Mouse (Mus musculus): ENCODE data around the gene Syt7.

The Syt7 gene

DNA sequence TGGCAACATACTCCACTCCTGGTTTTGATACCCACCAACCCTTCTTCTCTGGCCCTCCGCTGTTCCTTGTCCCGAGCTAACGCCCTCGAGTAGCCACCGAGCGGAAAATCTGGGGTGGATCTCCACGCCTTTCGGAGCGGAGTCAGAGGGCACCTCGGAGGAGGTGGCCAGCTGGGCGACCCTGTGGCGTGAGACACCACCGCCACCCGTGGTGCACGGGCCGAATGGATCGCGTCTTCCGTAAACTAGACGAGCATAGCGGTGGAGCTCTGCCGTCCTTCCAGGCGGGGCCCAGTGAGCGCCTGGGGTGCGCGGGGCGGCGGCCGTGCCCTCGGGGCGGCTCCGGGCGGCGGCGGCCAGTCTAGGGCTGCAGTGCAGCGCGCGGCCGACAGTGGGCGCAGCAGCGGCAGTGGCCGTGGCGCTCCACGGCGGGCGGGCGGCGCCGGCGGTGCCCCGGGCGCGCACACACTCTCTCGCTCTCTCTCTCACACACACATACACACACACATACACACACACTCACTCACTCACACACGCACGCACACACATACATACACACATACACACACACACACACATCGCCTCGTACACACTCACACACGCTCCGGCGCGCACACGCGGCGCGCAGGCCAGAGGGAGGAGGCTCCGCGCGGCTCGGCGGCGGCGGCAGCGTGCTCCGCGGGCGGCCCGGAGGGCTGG, at the start of gene Syt7:
Gene Syt7, plus strand, starts transcription at position 476 of the 699 bp plus-strand sequence.
- DNase-seq: peak; percentile 93

DNA sequence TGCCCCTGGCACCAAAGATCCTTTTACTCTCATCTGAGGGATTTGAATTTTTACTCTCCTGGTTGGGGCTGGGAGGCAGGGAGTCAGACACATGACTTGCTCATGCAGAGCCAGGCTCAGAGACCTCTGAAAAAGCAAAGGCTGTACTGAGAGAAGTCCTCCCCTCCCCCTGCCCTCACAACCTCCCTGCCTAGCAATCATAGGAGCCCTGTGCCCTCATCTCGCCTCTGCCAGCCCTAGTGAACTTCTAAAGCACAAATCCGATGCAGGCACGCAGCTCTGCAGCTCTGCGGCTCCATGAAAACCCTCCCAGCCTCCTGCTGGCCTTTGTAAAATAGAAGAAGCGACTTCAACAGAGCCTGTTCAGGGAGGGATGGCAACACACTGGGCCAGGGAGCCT, 49.6 kb upstream of the Syt7 start:
- no peak for DNase-seq

DNA sequence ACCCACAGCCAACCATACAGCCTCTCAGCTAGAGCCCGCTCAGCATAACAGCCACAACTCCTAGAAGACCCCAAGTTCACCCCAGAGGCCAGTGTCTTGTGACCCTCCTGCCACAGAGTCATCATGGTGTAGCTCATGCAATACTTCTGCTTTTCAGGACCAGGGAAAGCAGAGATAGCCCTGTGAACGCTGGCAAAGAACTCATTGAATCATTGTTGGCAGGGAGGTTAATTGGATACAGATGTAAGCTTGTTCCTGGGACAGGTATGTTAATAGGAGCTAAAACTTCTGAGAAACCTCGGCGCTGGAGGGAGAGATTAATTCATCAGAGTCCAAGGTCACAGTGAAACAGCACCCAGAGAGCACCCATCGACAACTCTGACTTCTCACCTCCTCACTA, 48.2 kb upstream of the Syt7 start:
- peak; percentile 58 for DNase-seq

DNA sequence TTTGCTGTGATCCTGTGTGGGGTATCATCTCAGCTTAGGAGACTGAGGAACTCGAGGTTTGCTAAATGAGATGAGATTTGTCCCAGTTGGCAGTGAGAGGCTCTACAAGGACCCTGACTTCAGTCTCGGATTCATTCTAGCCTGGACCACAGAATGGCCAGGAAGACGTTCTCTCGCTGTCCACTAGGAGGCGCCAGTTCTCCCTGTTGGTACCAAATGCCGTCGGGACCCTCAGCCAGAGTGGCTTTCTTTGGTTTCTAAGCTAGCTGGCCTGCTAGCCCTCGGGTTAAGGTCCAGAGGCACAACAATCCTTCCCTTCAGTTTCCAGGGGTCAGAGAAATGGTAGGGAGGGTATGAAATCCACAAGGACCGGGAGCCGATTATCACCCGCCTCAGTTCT, 47.7 kb upstream of the Syt7 start:
- peak; percentile 90 for DNase-seq

DNA sequence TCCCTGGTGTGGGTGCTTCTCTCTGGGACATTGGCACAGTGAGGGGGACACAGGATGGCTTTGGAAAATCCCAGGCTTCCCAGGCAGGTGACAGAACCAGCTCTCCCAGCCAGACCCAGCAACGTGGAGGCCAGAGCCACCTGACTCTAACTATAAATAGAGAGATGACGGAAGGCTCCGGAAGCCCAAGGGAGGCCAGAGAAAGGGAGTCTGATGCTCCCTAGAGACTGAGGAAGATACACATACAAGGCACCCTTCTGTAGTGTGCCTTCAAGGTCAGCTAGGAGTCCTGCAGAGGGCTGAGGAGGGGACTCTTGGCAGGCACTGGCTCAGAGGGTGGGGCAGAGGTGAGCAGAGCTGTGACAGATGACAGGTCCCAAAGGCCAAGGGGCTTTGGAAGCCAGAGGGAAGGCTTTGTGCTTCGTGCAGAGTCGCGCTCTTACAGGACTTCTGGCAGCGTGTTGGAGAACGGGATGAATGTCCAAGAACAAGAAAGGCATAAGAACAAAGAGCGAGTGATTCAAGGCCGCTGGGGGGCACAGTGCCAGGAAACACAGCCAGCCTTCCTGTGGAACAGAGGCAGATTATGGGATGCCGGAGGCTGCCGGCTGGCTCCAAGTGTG, 47.0 kb upstream of the Syt7 start:
- no peak for DNase-seq

DNA sequence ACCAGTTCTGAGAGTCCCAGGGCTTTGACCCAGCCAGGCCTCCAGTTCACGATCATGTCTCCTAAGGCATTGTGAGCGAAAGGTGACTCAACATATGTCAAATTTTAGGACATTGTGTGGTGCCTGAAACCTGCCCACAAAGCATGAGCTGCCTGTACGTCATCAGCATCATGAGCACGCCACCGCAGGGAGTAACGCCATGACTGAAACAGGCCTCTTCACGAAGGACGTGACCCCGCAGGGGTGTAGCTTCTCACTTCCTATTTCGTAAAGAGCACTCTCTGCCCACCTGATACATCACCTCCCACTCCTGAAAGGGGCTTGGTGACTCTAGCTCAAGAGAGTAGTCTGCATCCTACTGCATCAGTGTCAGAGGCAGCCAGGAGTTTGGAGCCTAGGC, 45.0 kb upstream of the Syt7 start:
- DNase-seq: no peak

DNA sequence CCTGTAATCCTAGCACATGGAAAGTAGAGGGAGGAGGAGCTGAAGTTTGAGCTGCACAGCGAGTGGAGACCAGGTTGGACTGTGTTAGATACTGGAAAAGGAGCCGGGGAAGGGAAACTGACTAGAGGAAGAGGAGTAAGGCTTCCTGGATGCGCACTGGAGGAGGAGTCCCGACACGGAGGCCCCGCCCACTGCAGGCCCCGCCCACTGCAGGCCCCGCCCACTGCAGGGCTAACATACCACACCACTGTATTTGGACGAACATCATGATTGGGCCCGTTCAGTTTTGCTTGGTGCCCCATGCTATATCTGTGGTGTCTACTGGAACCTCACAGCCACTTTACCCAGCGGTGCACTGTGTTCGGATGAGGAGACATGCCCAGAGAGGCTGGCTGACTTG, 43.2 kb upstream of the Syt7 start:
- no peak for DNase-seq

DNA sequence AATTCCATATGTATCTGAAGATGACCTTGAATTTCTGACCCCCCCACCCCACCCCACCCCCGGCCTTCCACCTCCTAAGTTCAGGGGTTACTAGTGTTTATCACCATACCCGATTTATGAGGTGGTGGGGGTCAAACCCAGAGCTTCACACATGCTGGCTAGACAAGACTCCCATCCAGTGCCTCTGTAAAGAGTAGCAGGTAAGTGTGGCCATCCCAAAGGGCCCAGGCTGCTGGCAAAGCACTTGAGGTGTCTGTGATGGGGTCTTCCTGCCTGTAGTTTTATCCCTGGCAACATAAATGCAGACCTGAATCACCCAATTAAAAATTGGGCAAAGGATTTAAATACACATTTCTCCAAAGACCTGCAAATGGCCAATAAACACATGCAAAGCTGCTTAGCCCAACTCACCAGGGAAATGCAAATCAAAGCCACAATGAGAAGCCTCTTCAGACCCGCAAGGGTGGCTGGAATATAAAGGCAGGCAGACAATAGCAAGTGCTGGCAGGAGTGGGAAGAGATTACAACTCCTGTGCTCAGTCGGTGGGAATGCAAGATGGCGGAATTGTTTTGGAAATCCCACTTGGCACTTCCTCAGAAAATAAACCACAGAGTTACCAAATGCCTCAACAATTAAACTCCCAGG, 41.1 kb upstream of the Syt7 start:
- no peak for DNase-seq

DNA sequence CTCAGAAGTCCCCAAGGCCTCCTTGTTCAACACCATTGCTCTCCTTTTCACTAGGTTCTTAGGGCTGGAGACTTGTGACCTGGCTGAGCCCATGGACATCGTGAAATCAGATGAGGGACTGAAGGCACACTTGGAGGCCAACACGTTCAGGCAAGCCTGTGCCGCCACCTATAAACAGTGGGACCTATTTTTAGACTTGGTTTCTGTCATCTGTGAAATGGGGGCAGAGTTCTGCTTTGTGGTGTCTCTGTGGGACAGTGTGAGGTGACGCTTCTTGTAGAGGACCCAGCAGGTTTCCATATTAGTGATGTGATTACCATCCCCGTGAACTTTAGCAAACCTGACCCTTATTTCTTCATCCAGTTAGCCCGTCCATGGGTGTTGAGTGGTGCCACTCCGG, 36.7 kb upstream of the Syt7 start:
- no peak for DNase-seq

DNA sequence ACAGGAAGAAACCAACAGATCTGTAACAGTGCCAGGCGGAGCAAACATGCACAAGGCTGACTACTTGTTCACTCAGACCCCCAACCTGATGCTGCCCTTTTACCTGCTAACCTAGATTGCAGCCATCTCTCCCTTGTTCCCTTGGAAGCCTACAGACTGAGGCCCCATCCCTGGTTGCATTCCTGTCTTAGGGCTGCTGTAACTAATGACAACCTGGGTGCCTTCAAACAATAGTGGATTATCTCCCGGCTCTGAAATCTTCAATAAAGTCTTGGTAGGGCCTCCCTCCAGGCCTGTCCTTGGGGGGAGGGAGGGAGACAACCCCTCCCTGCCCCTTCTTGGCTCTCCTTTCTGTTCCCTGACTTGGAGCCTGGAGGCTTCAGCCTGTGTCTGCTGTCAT, 34.1 kb upstream of the Syt7 start:
- no peak for DNase-seq

DNA sequence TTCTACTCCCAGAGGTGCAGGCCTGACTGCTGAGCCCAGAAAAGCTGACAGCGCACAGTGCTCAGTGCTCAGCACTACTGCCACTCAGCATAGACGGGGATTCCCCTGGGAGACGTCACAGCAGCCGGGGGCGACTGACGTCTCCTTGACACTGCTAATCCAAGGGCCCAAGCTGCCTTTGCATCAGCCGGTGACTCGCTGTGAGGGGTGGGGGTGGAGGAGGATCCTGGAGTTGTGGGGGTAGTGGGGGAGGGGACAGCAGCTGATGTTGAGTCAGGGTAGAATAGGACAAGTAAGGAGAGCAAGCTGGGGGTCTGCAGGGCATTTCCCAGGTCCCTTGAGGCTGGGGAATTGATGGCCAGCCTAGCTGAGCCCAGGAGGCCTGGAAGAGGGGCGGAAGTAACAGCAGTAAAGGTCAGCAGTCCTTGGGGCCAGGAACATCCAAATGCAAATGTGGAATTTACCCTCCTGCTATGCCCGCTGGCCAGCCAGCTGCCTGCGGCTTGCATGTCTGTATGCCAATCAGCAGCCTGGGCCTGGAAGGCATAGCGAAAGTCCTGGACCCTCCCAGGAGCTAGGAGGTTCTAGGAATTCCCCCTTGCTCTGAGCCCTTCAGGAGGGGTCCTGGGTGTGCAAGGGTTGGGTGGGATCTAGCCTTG, 31.9 kb upstream of the Syt7 start:
- DNase-seq: peak; percentile 67

DNA sequence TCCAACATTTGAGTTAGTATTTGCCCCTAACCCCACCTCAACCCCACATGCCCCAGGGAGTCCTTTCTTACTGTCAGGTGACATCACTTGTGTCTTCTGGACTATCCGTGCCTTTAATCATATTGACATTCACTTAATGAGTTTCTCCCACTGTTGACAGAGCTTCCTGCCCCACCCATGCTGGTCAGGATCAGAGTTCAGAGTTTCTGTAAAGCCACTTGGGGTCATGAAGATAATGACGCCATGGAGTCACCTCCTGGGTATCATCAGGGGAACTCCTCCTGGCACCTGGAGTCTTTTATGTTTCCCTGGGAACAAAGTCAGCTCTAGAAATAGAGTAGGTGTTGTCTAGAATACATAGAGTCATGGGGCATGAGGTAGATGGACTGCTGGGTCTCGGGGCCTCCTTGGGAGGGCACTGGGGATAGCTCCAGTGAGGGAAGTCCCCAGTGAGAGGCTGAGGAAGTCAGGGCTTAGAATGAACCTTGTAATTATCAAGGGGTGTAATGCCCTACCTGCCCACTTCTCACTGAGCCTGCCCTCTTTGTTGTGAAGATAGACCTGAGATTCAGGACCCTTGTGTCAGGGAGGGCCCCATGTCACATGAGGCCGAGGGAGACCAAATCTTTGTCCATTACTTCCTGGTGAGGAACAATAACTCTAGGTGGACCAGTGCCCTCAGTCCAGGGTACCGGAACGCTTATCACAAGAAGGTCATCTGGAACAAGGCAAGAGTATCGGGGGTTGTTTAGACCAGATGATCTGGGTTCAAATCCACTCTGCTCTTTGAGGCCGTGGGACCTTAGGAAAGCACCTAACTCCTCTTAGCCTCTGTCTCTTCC, 29.6 kb upstream of the Syt7 start:
- DNase-seq: no peak

DNA sequence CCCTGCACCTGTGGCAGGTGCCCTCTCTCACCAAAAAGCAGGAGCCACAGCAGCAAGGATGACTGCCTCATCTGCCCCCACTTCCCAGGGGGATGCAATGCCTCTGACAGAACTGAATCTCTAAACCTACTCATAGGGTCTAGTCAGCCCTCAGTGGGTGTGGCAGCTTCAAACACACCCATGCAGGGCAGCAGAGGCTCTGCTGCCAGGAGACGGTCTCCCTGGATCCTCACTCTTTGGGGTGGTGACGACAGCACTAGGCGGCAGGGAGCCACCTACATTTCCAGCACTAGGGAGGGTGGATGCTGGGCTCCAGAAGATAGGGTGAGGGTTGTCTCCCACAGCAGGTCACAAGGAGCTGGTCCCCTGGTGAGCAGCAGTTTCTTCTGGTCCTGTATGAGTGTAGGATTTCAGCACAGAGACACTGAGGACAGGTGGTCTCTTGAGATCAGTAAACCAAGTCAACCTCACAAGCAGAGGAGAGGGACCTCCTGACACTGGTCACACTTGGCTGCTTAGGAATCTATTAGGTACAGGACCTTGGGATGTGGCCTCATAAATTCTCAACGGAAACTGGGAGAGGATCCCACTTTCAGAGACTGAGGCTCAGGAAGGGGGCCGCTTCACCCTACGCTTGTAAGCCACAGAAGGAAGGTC, 26.3 kb upstream of the Syt7 start:
- DNase-seq: no peak

DNA sequence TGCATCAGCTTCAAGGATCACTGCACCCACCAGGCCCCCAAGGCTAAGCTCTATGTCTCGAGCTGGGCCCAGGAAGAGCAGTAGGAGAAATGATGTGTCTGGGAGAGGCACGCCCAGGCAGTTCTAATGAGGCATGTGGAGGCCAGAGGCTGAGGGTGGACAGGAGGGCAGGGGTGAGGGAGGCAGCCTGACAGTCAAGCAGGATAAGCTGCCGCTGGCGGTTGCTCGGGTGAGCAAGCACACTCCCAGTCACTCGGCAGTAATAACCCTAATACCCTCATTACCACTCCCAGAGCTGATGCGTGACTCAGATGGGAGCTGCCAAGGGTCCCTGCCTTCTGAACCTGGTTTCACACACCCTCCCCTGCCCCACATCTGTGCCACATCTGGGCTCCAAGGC, 25.0 kb upstream of the Syt7 start:
- peak; percentile 39 for DNase-seq

DNA sequence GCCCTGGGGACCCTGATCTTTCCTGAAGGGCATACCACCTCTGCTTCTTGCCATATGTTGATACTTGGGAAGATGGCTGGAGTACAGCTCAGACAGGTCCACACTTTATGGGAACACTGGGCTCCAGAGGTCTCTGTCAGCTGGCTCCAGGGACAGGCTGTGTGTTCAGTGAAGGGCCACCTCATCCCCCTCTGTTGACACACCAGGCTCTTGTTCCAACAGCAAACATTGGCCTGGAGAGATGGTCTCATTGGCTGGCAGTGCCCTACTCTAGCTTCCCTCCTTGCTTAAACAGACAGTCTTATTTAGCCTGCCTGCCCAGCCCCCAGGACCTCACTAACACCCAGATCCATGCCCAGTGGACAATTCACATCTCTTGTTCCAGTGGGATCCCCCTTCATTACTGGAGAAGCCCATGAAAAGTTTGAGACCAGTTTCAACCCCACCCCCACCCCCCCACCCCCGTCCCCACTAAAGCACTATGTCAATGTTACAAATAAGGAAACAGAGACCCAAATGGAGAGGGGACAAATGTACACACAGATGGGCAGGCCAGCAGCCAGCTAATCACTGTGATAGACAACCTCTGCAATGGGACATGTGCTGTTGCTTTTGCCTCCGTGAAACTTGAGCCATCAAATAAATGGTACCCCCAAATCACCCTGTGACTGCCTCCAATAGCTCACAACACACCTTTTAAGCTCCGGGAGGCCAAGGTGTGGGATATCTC, 22.6 kb upstream of the Syt7 start:
- no peak for DNase-seq

DNA sequence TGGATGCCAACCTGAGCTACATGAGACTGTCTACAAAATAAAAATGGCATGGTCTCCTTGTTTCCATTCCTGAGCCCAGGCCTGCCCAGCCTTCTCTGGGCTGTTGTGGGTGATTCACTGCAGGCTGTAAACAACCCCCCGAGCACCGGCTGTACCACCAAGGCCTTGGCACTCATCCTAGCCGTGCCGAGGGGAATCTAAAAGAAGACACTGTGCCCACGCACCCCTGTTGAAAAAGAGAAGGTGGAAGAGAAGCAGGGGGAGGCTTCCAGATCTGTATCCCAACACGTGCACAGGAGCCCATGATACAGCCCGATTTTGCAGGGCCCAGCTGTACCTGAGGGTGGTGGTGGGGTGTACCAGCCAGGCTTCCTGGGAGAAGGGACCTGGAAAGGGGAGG, 21.1 kb upstream of the Syt7 start:
- no peak for DNase-seq

DNA sequence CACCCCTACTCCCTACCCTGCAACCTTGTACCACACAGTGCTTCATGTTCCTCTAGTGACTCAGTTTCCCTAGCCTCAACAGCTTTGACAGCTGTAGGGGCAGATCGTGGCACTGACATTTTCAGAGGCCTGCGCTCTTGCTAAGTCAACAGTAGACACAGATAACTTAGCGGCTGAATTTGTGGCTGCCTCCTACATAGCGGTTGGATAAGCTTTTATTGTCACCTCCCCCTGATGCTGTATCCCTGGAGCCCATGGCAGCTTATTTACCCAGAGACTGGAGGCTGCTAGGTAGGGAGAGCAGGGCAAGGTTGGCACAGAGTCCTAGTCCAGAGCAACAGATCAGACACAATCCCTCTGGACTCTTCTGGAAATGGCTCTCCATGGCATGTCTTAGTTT, 19.0 kb upstream of the Syt7 start:
- DNase-seq: no peak

DNA sequence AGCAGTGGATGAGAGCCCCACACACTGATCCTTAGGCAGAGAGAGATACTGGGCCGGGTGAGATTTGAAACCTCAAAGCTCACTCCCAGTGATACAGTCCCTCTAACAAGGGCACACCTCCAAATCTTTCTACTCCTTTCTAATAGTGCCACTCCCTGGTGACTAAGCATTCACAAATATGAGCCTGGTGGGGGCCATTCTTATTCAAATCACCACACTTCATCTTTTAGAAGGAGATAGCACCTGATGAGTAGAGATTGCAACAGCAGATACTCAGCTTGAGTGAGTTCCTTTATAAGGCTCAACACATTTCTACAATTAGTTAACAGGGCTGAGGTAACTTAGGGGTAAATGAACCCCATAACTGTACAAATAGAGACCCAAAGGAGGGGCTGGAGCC, 15.7 kb upstream of the Syt7 start:
- DNase-seq: no peak

DNA sequence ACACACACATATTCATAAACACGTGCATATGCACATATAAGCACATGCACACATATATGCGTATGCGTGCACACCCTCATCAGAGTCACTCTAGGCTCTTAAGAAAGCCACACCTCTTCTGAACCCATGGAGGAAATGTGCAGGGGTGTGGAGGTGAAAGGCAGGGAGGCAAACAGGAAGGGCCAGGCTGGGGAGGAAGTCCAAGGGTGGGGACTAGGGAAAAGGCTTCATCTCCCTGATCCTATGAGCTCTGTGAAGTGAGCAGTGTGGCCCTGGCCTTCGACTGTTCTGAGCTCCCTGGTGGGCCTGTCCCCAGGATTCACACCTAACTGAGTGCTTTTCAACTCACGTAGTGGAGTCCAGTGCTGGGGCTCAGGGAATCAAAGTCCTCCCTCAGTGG, 13.6 kb upstream of the Syt7 start:
- DNase-seq: no peak

DNA sequence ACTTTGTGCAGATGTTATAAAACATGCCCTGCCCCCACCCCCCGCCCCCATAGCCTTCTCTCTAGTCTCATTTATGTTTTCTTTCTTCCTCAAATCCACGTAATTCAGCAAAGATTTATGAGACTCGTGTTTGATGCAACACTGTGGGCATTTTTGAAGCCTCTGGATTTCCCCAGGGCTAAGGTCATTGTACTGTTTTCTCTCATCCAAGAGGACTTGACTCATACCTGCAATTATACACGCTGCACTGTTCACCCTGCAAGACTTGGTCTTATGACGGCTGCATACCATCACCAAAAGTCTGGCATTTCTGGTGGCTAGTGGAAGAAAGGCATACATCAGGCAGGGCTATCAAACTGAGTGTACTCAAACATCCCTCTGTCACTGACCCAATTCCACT, 8.9 kb upstream of the Syt7 start:
- DNase-seq: no peak

DNA sequence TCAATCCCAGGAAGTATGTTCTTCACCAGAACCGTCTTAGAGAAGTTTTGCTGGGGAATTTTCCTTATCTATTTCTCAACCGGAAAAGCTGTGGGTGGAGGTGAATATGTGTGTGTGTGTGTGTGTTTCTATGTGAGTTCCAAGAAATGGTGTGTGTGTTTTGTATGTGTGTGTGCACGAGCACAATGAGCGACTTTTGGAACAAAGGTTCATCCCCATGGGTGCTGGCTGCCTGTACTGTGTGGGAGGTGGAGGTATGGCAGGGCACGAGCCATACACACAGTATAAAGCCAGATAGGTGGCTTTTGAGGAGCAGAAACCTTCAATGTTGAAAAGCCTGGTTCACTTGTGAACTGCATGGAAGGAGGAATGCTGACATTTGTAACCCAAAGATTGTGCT, 1.2 kb upstream of the Syt7 start:
- no peak for DNase-seq

Data from embryo, embryonic 11 days (tissue).